Mouse (Mus musculus) megakaryocyte progenitor cell, adult 5-6 weeks (primary cell): ENCODE results near the gene Ctsa. TPM values are rescaled to one million over a fixed set of nuclear protein-coding genes. Genes with fewer than 3 reads are reported as not detected.
"Not testable (repeated sequence)": the region's sequence is repeated elsewhere in the genome, so short reads cannot be mapped to it uniquely, and the experiment has no call there.

ENCODE experiments used
- ATAC-seq: replicated peaks from 2 replicates; pipeline ENCODE4 v1.8.0; 2016; ENCODE audit warnings: mild to moderate bottlenecking, moderate TSS enrichment, inconsistent platforms; ENCODE audit not compliant: poor library complexity
- total RNA-seq, 2 experiments: library from RNA; stranded (forward) in 1 of 2; stranded (reverse) in 1 of 2; fragments of 157-497, 149-512 nt in 1 of 2; fragments of 200-1000 nt in 1 of 2; gene quantifications; 2 replicates each; pipeline versions ENCODE4 v1.2.3 to v1.2.4; 2015 to 2017

The Ctsa gene
- total RNA-seq, 2 experiments from 2014 or later = 69.5 to 77.0 TPM

DNA sequence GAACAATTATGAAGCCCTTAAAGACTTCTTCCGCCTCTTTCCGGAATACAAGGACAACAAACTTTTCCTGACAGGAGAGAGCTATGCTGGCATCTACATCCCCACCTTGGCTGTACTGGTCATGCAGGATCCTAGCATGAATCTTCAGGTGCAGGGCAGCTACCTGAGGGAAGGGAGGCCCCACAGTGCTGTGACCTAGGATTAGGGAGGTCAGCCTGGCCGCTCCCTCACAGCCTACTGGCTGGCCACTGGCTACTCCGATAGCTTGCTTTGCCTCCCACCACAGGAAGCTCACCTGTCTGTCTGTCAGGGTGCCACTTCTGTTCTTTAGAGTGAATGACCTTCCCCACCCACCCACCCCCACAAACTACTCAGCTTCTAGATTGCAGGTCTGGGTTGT is 2.5 kb downstream of the Ctsa start:
- ATAC-seq = no peak

DNA sequence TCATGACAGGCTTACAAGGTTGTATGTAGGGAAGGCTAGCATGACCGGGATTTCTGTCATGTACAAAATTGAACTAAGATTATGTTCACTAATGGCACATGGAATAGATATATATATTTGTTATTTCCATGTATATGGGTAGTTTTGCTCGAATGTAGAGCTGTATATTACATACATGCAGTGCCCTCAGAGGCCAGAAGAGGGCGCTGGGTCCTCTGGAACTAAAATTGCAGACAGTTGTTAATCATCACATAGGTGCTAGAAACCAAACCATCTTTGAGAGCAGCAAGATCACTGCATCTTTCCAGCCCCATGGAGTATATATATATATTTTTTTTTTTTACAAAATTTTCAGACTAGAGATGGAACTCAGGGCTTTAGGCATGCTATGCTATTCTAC is 13.1 kb downstream of the Ctsa start:
- 0 out of 2 replicates have a peak, but pooled peaks have one; percentile 34 for ATAC-seq

DNA sequence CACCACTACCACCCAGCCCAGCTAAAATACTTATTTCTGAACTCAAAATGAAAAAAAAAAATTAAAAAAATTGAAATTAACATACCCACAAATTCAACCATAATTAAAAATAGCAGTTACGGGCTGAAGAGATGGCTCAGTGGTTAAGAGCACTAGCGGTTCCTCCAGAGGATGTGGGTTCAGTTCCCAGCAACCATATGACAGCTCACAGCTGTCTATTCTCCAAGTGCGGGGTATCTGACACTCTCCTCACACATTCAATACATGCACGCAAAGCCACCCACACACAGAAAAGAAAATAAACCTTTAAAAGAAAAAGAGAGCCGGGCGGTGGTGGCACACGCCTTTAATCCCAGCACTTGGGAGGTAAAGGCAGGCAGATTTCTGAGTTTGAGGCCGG is 17.4 kb downstream of the Ctsa start:
- no peak for ATAC-seq

DNA sequence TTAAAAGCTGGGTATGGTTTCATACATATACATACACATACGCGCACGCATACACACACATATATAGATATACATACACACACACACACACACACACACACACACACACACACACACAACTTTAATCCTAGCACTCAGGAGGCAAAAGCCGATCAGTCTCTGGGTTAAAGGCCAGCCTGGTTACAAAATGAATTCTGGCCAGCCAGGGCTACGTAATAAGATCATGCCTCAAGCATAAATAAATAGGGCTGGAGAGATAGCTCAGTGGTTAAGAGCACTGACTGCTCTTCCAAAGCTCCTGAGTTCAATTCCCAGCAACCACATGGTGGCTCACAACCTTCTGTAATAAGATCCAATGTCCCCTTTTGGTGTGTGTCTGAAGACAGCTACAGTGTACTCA is 22.9 kb downstream of the Ctsa start:
- not testable (repeated sequence) for ATAC-seq

DNA sequence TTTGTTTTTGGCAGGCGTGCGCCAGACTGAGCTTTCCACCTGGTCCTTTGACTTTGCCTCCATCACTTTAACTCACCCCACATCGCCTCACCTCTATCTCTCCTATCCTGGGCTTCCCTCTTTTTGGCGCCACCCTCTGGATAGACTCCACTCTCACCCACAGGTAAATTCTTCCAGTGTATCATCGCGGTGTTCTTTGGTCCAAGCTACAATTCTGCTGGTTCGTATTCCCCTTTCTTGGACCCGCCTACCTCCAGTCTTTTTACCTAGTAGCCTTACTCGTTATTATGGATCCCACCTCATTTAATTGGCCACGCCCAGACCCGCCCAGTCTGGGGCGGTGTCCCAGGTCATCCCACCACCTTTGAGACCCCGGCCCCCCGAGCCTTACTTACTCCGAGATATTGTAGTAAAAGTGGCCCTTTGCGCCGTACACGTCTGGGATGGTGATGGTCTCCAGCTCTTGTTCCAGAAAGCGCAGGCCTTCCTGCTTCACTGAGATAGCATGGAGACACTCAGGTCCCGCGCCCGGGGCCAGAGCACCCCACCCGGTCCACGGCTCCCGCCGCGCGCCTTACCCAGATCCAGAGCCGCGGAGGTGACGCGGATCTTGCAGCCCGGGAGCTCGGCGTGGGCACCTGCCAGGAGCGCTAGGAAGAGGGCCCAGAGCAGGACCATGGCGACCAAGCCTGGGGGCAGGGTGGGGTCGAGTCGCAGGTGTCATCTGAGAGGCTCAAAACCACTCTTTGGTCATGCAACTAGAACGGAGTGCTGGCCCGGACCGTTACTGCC is 23.8 kb downstream of the Ctsa start:
- ATAC-seq = 0 out of 2 replicates have a peak, but pooled peaks have one; percentile 15

DNA sequence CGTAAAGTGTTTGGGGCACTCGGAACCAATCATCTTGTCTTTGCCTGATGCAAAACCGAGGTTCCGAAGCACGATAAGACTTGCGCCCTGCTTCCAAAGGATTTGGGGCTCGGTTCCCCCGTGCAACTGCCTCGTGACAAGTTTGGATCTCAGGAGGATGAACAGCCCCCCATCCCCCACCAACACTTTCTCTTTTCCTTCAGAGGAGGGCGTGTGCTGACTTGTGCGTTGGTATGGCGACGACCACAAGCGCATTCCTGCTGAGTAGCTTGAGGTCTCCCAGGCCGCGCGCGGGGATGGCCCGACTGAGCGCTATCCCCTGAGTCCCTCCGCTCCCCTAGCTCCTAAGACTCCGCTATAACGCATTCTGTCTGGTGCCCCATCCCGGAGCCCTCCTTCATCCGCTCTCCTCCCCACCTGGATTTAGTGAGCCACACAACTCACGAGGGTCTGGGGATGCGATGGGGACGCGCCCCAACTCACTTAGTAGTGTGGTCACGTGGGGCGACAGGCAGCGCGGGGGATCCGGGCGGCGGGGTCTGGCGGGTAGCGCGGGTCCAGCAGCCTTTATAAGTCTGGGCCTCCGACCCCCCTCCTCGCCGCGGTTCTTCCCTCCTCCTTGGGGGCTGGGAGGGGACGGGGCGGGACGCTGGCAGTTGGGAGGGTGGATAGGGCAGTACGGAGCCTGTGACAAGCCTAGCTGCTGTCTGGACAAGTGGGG is 24.6 kb downstream of the Ctsa start, which contains the start of gene Pltp:
Pltp (minus strand) TSS at position 611 of the 721 bp plus-strand sequence.
- ATAC-seq = peak; percentile 62

DNA sequence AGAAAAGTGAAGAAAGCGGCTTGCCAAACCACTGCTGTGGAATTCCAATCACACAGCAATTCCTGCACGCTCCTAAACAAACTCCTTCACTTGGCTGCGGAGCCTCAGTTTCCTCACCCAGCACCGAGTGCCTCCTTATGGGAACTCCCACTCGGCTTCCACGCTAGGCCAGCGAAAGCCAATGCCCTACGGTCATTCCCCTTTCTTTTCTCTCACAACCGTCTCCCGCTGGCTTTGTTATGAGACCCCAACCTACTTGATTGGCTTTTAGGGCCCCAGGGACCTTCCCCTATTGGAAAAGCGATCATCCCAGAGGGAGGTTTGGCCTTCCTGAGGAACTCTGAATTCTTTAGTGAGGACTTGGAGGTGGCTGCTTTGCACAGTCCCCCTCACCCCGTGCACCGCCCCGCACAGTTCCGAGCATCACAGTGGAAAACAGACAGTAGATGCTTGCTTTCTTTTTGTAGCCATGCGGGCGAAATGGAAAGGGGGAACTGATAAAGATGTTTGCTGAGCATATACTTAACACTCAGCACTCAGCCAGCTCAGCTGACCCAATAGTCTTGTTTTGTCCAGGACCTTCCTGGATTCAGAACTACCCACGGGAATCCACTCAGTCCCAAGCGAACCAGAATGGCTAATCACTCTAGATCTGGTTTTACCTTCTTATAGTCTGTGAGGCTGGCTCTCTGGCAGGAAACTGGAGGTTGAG is 25.3 kb downstream of the Ctsa start:
- no peak for ATAC-seq

DNA sequence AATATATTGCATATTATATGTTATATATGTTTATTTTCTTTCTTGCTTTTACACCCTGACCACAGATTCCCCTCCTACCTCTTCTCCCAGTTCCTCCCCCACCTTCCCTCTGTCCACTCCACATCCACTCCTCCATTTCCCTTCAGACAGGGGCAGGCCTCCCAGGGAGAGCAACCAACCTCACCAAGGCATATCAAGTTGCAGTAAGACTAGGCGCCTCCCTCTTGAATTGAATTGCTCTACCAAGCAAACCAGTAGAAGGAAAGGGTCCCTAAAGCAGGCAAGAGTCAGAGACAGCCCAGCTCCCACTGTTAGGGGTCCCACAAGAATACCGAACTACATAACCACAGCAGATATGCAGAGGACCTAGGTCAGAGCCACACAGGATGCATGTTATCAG is 26.5 kb downstream of the Ctsa start:
- no peak for ATAC-seq

DNA sequence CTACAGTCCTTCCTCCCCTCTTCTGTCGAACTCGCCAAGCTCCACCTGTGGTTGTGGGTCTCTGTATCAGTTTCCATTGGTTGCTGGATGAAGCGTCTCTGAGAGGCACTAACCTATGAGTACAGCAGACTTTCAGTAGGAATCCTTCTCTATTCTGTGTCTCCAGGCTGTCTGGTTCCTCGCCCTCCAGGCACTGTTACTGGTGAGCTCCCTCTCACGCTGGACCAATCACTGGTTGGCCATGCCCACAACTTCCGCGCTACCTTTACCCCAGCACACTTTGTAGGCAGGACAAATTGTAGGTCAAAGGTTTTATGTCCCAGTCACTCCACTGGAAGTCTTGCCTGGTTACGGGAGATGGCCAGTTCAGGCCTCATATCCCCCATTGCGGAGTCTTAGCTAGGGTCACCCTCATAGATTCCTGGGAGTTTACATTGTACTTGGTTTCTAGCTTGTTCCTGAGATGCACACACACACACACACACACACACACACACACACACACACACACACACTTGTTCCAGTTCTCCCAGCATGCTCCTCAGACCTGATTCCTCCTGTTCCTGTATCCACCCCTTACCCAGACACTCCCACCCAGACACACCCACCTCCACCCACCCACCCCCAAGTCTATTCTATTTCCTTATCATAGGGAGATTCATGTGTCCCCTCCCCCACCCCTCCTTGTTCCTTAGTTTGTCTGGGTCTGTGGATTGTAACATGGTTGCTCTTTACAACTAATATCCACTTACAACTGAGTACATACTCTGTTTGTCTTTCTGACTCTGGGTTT is 27.2 kb downstream of the Ctsa start:
- no peak for ATAC-seq

DNA sequence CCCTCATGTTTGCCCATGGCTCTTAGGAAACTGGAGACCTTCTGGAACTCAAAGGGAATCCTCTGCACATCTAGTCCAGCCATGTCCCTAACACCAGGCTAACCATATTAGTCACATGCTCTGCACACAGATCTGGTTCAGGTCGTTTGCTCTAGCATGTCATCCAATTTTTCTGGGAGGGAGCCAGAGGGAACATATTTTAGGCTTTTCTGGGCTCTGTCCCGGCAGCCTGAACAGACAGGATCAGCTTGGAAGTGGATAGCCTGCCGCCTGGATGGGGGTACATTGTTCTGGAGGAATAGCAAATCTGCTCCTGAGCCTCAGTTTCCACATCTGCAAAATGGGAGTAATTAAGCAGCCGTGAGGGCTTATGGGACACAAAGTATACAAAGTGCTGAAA is 28.4 kb downstream of the Ctsa start:
- ATAC-seq = no peak

DNA sequence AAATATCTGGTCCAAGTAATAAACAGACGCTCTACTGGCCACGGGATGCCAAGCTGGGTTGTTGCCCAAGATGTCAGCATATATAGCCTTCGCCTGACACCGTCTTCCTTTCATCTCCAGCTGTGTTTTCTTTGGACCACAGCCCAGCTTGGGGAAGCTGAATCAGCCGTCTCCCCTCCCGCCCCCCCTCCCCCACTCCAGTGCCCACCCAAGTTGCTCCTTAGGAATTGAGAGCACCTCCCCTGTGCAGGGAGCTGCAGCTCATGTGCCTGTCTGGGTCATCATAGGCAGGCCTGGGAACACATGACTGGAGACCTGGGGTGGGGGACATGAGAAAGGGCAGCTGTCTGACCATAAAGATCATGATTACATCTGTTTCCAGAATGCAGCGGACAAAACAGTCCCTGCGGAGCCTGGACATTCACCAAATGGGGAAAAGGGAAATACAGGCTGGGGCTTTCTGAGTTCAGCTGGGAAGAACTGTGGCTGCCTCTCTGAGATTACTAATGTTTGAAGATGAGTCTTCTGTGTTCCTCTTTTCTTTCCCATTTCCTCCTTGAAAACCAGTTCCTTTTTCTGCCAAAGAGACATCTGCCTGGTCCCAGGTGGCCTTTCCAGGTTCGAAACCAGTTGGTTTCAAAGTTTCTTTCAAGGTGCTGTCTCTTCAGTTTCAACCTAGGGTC is 29.6 kb downstream of the Ctsa start:
- ATAC-seq = peak; percentile 44

DNA sequence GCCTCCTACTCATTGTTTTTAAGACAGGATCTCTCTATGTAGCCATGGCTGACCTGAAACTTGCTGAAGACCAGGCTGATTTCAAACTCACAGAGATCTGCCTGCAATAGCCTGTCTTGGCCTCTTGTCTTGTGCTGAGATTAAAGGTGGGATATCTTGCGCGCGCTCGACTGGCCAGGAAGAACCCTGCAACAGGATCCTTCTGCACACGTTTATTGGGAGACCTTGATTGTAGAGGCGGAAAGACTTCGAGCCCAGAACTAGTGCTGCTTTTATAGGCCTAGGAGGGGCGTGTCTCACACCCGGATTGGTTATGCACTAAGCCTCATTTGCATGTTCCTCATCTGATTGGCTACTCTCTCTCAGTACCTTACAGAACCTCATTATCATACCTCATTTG is 30.7 kb downstream of the Ctsa start:
- not testable (repeated sequence) for ATAC-seq

DNA sequence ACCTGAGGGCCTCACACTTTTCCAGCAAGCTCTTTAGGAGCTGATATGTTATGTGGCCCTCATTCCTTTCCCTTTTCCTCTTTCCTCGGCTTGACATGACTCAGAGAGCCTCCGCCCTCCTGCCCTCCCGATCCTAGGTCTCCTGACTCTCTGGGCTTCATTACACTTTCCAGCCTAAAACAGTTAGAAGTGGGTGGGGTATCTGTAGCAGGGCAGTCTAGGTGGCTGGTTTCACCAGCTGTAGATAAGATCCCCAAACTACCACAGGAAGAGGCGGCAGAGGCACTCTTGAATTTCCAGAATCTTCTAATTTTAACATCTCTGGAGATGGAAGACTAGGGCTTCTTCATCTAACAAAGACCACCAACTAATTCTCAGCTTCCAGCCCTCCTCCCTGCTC is 31.9 kb downstream of the Ctsa start:
- peak; percentile 37; the same call in 1 of the 2 replicates for ATAC-seq

DNA sequence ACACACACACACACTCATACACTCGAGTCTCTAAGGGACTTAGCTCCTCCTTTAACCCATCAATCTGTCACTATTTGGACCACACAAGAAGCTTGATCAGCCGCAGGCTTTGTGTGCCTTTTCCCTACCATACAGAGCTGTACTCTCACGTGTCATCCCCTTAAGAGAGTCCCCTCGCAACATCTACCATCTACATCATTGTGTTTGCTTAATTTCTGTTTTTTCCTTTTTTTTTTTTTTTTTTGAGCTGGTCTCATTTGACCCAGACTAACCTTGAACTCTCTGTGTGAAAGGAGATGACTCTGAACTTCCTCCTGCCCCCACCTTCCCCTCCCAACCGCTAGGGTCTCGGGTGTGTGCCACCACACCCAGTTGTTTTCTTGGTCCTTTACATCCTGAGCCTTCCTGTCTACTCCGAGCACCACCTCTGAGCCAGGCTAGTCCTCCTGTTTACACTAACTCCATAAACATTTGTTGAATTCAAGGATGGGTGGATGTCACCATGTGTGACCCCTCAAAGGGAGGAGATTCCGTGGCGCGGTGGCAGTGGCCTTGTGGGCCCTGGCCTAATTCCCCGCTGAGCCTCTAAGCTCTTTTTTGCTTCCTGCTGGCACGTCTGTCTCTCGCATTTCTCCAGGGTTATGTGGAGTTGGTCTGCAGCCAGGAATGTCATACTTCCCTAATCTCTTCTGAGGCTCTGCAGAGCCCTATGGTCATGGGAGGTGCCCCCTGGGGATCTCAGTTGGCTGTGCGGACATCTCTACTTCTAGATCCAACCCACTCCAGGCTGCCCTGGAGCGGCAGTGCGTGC is 34.3 kb downstream of the Ctsa start:
- peak; percentile 47 for ATAC-seq

DNA sequence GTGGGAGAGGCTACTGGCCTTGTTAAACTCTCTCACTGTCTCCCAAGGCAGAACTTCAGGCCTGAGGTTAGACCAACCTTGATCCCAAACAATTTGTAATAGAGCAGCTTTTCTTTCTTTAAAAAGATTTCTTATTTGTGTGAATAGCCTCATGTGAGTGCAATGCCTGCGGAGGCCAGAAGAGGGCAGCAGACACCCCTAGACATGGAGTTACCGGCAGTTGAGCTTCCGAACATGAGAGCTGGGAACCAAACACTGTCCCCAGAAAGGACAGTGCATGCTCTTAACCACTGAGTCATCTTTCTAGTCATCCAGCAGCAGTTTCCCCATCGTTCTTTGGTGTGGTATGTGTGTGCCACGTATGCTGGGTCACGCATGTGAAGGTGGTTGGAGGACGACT is 34.9 kb downstream of the Ctsa start:
- ATAC-seq = no peak

DNA sequence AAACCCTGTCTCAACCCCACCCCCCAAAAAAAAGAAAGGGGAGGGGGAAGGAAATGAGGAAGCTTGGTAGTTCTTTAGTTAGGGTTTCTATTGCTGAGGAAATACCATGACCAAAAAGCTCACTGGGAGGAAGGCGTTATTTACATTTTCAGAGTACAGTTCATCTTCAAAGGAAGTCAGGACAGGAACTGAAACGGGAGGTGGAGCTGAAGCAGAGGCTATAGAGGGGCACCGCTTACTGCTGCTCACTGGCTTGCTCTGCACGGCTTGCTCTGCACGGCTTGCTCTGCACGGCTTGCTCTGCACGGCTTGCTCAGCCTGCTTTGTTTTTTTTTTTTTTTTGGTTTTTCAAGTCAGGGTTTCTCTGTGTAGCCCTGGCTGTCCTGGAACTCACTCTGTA is 35.8 kb downstream of the Ctsa start:
- peak; percentile 56 for ATAC-seq

DNA sequence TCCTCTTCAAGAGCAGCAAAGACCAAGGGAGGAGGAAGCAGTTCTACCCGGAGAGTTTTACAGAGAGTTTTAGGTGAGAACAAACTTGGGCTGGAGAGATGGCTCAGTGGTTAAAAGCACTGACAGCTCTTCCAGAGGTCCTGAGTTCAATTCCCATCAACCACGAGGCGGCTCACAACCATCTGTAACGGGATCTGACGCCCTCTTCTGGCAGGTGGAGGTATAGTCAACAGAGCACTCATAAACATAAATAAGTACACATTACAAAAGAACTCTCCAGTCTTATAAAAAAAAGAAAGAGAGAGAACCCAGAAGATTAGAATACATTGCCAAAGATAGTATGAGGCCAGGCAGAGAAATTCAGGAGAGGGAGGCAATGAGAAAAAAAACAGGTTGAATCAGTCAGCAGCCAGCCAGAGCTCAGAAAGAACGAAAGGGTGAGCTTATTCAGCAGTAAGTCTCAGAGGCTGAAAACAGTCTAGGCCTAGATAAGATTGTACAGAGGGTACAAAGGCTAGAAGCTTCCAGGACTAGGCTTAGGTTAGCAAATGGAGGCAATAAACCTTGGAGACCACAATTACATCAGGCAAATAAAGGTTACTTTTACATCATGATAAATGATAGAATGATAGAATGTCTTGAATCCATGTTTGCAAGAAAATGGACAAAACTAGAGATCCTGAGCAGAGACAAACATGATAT is 39.1 kb downstream of the Ctsa start:
- ATAC-seq = no peak

DNA sequence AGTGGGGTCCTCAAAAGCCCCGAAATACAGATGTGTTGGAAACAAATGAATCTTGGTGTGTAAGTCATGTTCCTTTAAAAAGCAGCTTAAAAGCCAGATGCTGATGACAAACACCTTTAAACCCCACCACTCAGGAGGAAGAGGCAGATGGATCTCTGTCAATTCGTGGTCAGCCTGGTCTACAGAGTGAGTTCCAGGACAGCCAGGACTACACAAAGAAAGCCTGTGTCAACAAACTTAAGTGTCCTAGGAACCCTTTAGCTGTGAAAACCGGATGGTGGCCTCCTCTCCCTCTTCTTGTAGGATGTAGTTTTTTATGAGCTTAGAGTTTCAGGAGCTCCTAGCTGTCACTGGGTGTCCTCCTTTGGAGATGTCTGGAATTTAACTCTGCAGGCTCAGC is 40.9 kb downstream of the Ctsa start:
- no peak for ATAC-seq
